Mouse (Mus musculus) heart, postnatal 25 days (tissue): ENCODE data around the gene Hhex. TPM values are rescaled to one million over a fixed set of nuclear protein-coding genes. Genes with fewer than 3 reads are reported as not detected.

Source experiments
- DNase-seq: peaks from one replicate; pipeline ENCODE4 v3.0.0; 2022; ENCODE audit warnings: low spot score
- intact Hi-C: fragments of 180-260 bp; cut with DNase I; formaldehyde crosslinking; loops from one replicate; pipeline ENCODE4 v1.15.1; 2025
- total RNA-seq, 2 experiments: library from RNA; stranded (reverse); gene quantifications; 2 replicates each; pipeline ENCODE4 v1.2.3; 2021

Hhex gene
- 1 to 10 TPM; 3.8 to 4.8 TPM for total RNA-seq

- intact Hi-C loops, result no loop called here
Measured at GRCm38 (mm10) chr19:37434263-37434951, at the start of gene Hhex. Gene Hhex (plus strand): TSS chr19:37434810.

DNA sequence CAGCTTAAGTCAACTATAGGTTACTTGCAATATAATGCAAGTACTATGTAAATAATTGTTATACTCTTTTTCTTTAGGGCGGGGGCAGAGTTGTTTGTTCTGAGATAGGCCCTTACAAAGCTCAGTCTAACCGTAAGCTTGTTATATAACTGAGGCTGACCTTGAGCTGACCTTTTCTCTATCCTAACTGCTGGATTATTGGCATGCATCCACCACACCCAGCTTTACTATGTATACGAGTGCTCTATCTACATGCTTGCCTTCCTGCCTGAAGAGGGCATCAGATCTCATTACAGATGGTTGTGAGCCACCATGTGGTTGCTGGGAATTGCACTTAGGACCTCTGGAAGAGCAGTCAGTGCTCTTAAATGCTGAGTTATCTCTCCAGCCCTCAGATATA, 48.5 kb upstream of the Hhex start:
- intact Hi-C loops, result no loop called here
- DNase-seq, result no peak

More at GRCm38 (mm10) chr19:37434263-37434951, at the start of gene Hhex:
- DNase-seq, result peak; percentile 67

GRCm38 (mm10) chr19:37391869-37392268, 42.7 kb upstream of the Hhex start:
- intact Hi-C loops, result no loop called here
- no peak for DNase-seq

GRCm38 (mm10) chr19:37396279-37396678, 38.3 kb upstream of the Hhex start:
- intact Hi-C loops, result no loop called here
- no peak for DNase-seq

DNA sequence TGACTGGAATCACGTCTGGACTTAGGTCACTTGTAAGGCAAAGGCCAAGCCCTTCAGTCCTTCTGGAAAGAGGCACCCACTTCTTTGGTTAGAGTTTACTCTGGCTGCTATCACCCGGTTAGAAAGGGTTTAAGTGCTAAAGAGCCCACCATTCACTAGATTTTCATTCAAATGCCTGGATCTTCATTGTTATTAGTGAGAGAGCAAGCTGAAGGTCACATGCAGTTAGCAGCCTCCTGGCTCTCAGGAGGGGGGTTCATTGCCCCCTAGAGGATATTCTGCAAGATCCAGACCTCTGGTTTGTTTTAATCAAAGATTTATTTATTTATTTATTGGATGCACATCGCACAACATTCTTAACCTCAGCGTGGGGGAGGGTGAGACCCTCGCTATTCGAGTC, 33.7 kb upstream of the Hhex start:
- intact Hi-C loops, result no loop called here
- DNase-seq, result no peak

DNA sequence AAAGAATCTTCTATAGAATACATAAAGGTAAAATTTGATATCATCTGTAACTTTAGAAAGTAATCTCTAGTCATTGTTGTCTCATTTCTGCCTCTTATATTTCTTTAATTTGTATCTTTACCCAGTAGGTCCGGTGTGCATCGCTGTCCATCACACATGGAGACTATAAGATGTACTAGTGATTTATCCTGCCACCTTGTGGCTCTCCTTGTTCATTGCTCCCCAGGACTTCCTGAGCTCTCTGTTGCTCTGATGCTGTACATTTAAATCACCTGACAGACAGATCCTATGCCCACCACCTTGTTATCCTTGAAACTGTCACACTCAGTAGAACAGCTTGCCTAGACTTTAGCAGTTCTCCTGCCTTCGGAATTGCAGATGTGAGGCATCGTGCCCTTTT, 16.3 kb upstream of the Hhex start:
- intact Hi-C loops, result loop anchor here (1.0 kb wide), 1 partner anchor 91 kb away; no protein-coding TSS in a partner anchor
- DNase-seq, result no peak

DNA sequence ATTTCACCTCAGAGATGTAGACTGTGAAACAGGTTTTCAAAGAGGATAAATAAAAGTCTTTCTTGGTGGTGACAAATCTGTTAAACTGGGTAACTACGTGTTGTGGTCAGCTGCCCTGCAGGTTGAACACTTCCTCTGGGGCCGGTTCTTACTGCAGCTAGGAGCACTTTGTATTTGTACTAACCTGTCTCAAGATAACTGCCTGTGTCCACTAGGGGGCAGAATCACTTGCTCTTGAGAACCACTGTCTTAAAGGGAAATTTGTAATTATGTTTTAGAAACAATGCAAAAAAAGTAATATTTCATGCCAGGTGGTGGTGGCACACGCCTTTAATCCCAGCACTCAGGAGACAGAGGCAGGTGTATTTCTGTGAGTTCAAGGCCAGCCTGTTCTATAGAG, 15.0 kb upstream of the Hhex start:
- no peak for DNase-seq
- intact Hi-C loops, result no loop called here

GRCm38 (mm10) chr19:37428589-37428988, 6.0 kb upstream of the Hhex start:
- intact Hi-C loops, result no loop called here
- no peak for DNase-seq

GRCm38 (mm10) chr19:37431139-37431756, 3.4 kb upstream of the Hhex start:
- intact Hi-C loops, result no loop called here
- DNase-seq, result no peak

DNA sequence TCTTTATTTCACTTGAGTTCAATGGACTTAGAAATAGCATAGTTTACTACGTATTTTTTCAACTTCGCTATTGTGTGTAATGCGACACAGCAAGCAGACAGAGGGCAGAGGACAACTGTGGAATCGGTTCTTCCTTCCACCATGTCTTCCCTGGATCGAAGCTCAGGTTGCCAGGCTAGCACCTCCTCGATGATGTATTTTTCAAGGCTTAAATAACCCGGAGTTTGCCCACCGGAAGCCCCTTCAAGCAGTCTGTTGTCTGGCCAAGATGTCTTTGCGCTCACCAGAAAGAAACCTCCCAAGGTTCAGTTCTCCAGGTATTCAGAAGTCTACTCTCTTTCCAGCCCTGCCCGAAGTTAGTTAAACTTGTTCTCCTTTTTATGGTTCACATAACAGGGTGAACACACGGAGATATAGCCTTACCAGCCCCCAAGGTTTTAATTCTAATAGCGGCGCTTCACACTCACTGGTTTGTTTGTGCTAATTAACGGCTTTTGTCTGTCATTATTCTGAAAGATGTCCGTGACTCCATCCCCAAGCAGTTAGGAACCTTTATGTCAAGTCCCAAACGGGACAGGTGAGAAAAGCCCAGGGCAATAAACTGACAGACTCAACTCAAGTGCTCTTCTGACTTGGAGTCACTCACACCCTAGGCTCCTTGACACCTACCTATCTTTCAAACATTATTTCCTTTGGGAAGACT, 1.6 kb upstream of the Hhex start:
- intact Hi-C loops, result no loop called here
- DNase-seq, result no peak

DNA sequence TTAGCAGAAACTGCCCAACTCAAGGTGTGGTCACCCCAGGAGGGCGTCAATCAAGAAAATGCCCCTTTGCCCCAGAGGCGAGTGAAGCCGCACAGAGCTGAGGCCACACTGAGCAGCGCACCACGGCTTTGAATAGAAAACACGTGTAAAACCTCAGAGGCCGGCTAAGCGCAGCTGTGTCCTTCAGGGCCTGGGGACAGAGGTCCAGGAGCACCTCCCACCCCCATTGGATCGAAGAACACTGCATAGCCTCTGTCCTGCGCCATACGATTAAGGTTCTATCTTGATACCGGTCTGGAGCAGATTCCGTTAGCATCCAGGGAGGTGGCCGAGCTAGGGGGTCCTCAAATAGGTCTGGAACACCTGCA, 731 bp upstream of the Hhex start:
- DNase-seq, result no peak
- intact Hi-C loops, result no loop called here

DNA sequence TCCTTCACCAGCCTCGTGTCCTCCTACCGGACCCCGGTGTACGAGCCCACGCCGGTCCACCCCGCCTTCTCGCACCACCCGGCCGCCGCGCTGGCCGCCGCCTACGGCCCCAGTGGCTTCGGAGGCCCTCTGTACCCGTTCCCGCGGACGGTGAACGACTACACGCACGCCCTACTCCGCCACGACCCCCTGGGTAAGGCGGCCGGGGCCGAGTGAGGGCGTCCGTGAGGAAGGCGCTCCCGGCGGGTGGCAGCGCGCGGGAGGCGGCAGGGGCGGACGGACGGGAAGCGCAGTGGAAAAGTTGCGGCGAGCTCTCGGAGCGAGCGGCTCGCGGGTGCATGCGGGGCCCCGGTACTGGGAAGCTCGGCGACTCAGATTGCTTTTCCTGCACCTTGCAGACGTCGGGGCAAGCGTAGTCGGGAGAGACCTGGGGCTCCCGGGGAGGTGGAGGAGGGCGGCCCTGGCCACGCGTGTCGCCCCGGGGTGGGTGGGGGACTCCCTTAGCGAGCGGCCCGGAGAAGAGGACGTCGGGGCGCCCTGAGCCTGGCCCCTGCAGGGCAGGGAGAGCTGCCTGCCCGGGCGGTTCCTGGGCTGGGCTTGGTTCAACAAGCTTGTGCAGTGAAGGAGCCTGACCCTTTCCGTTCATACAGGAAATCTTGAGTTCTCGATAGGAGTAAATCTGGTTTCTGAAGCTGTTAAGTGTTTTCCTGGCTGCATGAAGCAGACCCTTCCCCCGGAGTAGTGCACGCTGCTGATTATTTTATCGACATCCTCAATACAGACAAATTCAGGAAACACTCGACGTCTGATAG, 637 bp downstream of the Hhex start:
- DNase-seq, result peak; percentile 55
- intact Hi-C loops, result loop anchor here (5.0 kb wide), 2 partner anchors 47 to 72 kb away; no protein-coding TSS in a partner anchor

DNA sequence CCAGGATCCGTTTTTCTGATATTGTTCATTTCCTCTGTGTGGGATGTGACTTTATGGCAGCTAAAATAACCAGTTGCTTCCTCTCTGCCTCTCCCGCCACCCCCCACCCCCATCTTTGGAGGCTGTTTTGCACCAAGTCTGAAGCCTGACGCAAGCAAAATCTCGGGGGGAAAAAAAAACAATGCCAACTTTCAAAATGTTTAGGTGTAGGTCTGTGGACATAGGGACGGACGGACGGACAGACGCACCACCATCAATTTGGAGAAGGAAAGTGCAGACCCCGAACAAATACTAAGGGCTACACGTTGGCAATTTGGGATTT, 1.2 kb downstream of the Hhex start:
- intact Hi-C loops, result loop anchor here (5.0 kb wide), 2 partner anchors 46 to 71 kb away; no protein-coding TSS in a partner anchor
- no peak for DNase-seq

GRCm38 (mm10) chr19:37436514-37437288, 2.1 kb downstream of the Hhex start:
- intact Hi-C loops, result loop anchor here (5.0 kb wide), 2 partner anchors 46 to 71 kb away; no protein-coding TSS in a partner anchor
- DNase-seq, result peak; percentile 19

GRCm38 (mm10) chr19:37437289-37437606, 2.6 kb downstream of the Hhex start:
- intact Hi-C loops, result loop anchor here (5.0 kb wide), 2 partner anchors 45 to 70 kb away; no protein-coding TSS in a partner anchor

DNA sequence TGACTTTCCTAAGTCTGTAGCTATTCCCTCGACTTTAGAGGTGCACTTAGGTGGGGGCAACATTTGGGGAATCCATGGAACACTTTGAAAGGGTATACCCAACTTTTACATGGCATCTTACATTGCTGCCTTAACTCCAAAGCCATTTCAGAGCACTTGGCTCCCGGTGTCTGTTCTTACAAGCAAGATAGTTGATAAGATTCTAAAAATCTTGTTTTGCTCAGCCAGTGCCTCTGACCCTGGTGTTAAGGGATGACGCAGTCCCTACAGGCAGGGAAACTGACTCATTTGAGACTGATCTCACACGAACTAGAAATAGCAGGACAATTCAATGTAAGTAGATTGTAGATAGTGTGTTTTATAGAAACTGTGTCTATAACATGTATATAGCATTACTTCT, 5.6 kb downstream of the Hhex start:
- intact Hi-C loops, result no loop called here
- no peak for DNase-seq

More at GRCm38 (mm10) chr19:37437289-37437606, 2.6 kb downstream of the Hhex start:
- no peak for DNase-seq

- intact Hi-C loops, result no loop called here
- DNase-seq, result no peak
Measured at GRCm38 (mm10) chr19:37440708-37441475, 6.3 kb downstream of the Hhex start.

- intact Hi-C loops, result no loop called here
- no peak for DNase-seq
Measured at GRCm38 (mm10) chr19:37442524-37443286, 8.1 kb downstream of the Hhex start.
